Mouse (Mus musculus): ENCODE data around the gene Epc2.
"Not testable (repeated sequence)": the region's sequence is repeated elsewhere in the genome, so short reads cannot be mapped to it uniquely, and the experiment has no call there.

Gene Epc2

GRCm38 (mm10) chr2:49471641-49472355 is 20.5 kb downstream of the Epc2 start:
- DNase-seq (ENCODE audit: low spot score) = no peak

- DNase-seq (ENCODE audit: low spot score) = no peak
Observed at GRCm38 (mm10) chr2:49472443-49472842, 21.2 kb downstream of the Epc2 start.

- DNase-seq (ENCODE audit: low spot score) = no peak
Observed at GRCm38 (mm10) chr2:49482146-49482545, 30.9 kb downstream of the Epc2 start.

- DNase-seq (ENCODE audit: low spot score) = no peak
Observed at GRCm38 (mm10) chr2:49483382-49483781, 32.1 kb downstream of the Epc2 start.

GRCm38 (mm10) chr2:49501435-49501834 is 50.1 kb downstream of the Epc2 start:
- no peak for DNase-seq (ENCODE audit: low spot score)

- no peak for DNase-seq (ENCODE audit: low spot score)
Observed at GRCm38 (mm10) chr2:49503596-49503995, 52.3 kb downstream of the Epc2 start.

- DNase-seq (ENCODE audit: low spot score) = not testable (repeated sequence)
Observed at GRCm38 (mm10) chr2:49505151-49505550, 53.9 kb downstream of the Epc2 start.

GRCm38 (mm10) chr2:49510832-49511231 is 59.5 kb downstream of the Epc2 start:
- no peak for DNase-seq (ENCODE audit: low spot score)

GRCm38 (mm10) chr2:49516011-49516410 is 64.7 kb downstream of the Epc2 start:
- no peak for DNase-seq (ENCODE audit: low spot score)

GRCm38 (mm10) chr2:49520409-49520808 is 69.1 kb downstream of the Epc2 start:
- no peak for DNase-seq (ENCODE audit: low spot score)

GRCm38 (mm10) chr2:49520989-49521388 is 69.7 kb downstream of the Epc2 start:
- no peak for DNase-seq (ENCODE audit: low spot score)

- no peak for DNase-seq (ENCODE audit: low spot score)
Observed at GRCm38 (mm10) chr2:49521564-49521963, 70.3 kb downstream of the Epc2 start.

- DNase-seq (ENCODE audit: low spot score) = no peak
Observed at GRCm38 (mm10) chr2:49522578-49522977, 71.3 kb downstream of the Epc2 start.

GRCm38 (mm10) chr2:49537147-49537546 is 85.9 kb downstream of the Epc2 start:
- DNase-seq (ENCODE audit: low spot score) = no peak

GRCm38 (mm10) chr2:49538056-49538455 is 86.8 kb downstream of the Epc2 start:
- DNase-seq (ENCODE audit: low spot score) = no peak

- no peak for DNase-seq (ENCODE audit: low spot score)
Observed at GRCm38 (mm10) chr2:49539745-49540144, 88.5 kb downstream of the Epc2 start.

GRCm38 (mm10) chr2:49547813-49548212 is 96.5 kb downstream of the Epc2 start:
- no peak for DNase-seq (ENCODE audit: low spot score)

GRCm38 (mm10) chr2:49548492-49548891 is 97.2 kb downstream of the Epc2 start:
- DNase-seq (ENCODE audit: low spot score) = no peak

- no peak for DNase-seq (ENCODE audit: low spot score)
Observed at GRCm38 (mm10) chr2:49553096-49553495, 101.8 kb downstream of the Epc2 start.

GRCm38 (mm10) chr2:49557339-49557738 is 106.1 kb downstream of the Epc2 start:
- no peak for DNase-seq (ENCODE audit: low spot score)

- no peak for DNase-seq (ENCODE audit: low spot score)
Observed at GRCm38 (mm10) chr2:49558361-49558760, 107.1 kb downstream of the Epc2 start.

- DNase-seq (ENCODE audit: low spot score) = no peak
Observed at GRCm38 (mm10) chr2:49562688-49563350, 111.5 kb downstream of the Epc2 start.

GRCm38 (mm10) chr2:49569862-49570777 is 118.8 kb downstream of the Epc2 start:
- DNase-seq (ENCODE audit: low spot score) = no peak

All from urinary bladder, postnatal 10 days (tissue).